Mouse (Mus musculus) lung, postnatal 4 days (tissue): ENCODE measurements around the gene Nol12.
A peak's percentile ranks its signal among the peaks of the same experiment; 100 is the strongest.

Experiments
- DNase-seq, 2 experiments: peaks; one replicate each; pipeline ENCODE4 v3.0.0; 2021

Gene Nol12

DNA sequence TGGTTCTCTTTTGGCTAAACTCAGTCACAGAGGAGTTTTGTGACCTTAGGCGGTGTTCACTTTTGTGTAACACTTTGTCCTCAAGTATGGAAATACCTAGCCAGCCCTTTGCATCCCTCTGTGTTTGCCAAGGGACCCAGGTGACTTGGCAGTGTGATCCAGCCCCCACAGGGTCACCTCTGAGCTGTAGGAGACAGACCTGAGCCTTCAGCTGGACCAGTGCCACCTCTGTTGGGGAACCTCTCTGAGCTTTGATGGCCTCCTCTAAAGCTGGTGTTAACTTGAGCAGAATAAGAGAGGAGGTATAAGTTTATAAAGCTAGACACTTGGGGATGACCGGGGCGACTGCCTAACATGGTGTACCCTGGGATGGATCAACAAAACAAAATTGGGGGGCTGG is 14.2 kb downstream of the Nol12 start:
- no peak for DNase-seq

- DNase-seq, result no peak
Measured at GRCm38 (mm10) chr15:78955663-78956062, 20.9 kb downstream of the Nol12 start.

DNA sequence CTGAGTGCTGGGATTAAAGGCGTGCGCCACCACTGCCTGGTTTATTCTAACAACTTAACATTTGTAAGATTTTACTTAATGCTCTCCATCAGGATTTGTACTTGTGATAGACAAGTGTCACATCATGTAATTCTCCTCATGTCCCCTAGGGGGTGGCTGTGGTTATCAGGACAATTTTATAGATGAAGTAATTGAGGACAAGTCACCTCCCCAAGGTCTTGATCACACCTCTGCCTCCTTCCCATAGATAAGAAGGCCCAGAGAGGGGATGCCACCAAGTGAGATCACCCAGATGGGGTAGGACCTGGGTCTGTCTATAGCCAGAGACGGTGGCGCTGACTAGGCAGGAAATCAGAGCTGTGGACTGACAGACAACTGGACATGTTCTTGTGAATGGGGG is 21.6 kb downstream of the Nol12 start:
- peak in 1 of 2 experiments; percentile 20 for DNase-seq

DNA sequence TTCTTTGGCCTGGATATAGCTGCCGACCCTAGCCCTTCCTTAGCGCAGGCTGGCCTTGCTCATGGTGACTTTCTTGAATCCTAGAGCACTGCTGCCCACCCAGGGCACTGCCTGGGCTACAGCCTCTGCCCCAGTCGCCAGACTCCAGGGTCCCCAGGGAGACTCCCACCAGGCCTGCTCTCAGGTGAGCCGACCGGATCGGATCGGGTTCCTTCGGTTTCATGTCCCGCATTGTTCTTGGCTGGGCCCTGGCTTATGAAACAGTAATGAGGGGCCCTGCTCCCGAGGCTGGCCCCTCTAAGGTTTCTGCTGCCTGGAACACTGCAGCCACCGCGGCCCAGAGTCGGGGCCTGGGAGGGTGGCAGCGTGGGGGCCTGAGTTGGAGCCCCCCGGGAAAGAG is 22.3 kb downstream of the Nol12 start:
- DNase-seq, result no peak

DNA sequence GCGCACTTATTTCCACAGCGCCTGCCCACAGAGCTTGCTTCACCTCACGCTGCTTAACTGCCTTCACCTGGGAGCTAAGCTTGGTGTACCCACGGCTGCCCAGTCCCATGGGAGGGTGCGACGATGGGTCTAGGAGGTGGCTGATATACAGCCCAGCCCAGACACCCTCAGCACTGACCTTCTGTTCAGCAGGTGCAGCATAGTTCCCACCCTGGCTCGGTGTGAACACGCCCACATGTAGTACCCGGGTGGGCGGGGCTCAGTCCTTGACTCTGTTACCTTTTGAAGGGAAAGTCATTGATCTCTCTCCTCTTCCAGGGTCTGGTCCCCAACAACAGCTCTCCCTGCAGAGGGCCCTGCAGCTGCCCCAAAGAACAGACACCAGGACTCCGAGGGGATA is 24.8 kb downstream of the Nol12 start:
- DNase-seq, result no peak

DNA sequence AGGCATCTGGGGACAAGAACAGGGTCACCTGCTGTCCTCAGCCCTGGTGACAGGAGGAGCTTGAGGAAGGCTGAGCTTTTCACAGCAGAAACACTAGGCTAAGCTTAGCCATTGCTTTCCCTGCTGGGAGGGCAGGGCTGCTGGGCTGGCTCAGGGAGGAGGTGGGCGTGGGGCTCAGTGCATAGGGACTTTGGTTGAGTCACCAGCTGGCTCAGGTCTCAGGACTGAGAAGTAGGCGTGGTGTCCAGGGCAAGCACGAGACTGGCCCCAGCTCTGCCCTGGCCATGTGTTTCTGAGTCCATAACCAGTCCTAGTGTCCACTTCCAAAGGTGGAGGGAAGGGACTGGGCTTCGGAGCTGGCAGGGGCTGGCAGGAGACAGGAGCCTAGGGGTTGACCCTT is 25.4 kb downstream of the Nol12 start:
- no peak for DNase-seq

- DNase-seq, result peak; percentile 85
Measured at GRCm38 (mm10) chr15:78962885-78963284, 28.2 kb downstream of the Nol12 start.

DNA sequence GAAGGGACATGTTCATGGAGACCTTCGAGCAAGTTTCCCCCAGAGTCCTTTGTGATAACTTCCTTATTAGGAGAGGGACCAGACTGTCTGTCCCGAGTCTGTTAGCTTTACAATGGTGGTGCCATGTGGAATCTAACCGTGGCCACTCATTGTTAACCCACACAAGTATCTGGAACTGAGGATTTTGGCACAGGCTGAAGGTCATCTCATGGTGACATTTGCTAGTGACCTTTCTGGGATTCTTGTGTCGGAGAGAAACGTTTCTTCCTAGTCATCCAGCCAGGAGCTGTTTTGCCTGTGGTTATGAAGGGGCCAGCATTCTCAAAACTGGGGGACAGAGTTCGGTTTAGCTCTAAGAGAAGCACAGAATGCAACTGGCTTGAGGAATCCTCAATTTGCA is 36.9 kb downstream of the Nol12 start:
- no peak for DNase-seq

DNA sequence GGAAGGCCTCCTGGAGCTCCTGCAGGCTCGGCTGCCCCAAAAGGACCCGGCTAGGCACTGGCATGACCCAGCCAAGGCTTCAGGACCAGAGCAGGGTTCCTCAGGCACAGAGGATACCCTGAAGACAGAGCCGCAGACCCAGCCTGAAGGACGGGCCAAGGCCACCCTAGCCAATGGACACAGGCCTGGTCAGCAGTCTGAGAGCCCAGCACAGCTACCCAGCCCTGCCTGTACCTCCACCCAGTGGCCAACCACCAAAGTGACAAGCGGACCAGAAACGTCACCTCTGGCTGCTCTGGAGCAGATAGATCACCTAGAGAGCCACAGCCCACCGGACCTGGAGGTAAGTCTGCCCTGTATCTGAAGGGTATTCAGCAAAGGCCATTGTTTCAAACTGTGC is 39.2 kb downstream of the Nol12 start:
- DNase-seq, result no peak

DNA sequence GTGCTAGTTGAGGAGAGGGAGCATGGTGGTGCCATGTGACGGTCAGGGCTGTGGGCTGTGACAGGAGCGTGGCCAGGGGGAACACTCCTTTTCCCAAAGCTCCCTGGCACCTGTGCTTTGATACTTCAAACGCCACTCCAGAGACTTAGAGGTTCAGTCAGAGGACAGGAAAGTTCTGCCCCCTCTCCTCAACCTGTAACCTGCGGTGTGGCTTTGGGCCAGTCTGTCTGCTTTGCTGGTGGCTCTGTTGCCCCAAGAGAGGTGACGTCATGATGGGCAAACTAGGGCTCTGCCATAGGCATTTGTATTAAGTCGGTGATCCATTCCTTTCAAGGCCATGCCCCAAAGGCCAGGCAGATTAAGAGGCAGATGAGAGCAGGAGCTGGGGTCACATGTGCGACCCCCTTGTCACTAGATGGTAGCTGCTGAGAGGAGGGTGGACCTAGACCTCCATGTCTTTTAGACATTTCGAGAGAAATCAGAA is 43.0 kb downstream of the Nol12 start:
- no peak for DNase-seq

GRCm38 (mm10) chr15:78978875-78979274 is 44.1 kb downstream of the Nol12 start:
- DNase-seq, result peak; percentile 86 to 91

DNA sequence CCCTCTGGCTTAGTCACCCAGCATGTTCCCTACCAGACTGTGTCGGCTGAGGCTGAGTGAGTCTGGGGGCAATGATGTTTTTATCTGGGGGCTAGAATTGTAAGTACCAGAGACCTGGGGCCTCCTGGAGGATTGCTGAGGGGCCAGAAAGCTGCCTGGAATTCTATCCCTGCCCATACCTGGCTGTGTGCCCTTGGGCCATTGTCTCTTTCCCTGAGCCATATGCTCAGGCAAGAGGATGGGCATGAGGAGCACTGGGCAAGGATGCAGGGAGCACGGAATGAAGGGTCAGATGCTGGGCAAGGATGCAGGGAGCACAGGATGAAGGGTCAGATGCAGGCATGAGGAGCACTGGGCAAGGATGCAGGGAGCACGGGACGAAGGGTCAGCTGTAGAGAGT is 45.4 kb downstream of the Nol12 start:
- DNase-seq, result no peak

DNA sequence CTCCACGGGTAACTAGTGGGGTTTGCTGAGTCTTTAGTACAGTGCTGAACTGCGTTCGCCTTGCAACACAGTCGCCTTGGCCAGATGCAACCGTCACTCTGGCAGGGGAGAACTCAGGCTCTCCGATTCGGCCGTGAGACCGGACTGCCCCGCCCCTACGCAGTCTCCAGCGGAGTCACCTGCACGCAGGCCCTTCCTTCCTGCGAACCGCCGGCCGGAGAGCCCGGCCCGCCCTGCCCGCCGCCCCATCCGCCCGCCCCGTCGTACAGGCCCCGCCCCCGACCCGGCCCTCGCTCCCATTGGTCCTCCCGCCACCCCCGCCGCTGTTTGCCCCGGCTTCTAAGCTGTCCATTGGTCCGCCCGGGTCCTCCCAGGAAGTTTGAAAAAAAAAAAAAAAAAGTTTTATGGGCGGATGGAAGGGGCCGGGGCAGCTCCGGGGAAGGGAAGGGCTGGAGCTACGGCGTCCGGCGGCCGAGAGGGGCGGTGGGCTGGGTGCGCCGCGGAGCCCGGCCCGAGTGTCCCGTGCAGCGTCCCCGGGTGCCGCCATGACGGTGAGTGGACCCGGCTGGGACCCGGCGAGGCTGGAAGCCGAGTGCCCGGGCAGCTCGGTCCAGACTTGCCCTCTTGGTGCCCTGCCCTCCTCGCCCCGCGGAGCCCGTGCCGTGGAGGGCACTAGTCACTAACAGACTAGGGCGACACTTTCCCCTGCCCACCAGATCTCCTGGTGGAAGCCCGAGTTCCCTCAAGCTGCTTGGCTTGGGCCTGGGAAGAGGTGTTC is 48.1 kb downstream of the Nol12 start:
- DNase-seq, result peak; percentile 91 to 95

GRCm38 (mm10) chr15:78983436-78984285 is 48.9 kb downstream of the Nol12 start:
- DNase-seq, result peak; percentile 69 to 79

DNA sequence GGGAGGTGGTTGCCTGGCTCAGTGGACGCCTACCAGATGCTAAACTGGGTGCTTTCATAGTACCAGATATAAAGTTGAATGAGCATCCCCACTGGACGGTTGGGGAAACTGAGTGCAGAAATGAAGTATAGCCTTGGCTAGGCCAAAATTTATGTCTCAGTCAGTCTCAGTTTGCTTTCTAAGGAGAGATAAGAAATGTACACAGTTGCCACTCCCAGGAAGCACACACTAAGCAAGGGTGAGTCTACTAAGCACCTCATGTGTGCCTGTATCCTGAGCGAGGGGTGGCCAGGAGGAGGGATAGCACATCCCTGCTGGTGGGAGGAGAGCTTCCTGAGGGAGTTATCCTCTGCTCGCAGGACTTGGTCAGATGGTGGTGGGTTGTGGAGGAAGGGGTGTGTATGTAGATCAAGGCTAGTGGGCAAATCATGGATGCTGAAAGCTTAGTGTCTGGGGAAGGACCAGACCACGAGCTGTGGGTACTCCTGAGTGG is 49.6 kb downstream of the Nol12 start:
- no peak for DNase-seq

DNA sequence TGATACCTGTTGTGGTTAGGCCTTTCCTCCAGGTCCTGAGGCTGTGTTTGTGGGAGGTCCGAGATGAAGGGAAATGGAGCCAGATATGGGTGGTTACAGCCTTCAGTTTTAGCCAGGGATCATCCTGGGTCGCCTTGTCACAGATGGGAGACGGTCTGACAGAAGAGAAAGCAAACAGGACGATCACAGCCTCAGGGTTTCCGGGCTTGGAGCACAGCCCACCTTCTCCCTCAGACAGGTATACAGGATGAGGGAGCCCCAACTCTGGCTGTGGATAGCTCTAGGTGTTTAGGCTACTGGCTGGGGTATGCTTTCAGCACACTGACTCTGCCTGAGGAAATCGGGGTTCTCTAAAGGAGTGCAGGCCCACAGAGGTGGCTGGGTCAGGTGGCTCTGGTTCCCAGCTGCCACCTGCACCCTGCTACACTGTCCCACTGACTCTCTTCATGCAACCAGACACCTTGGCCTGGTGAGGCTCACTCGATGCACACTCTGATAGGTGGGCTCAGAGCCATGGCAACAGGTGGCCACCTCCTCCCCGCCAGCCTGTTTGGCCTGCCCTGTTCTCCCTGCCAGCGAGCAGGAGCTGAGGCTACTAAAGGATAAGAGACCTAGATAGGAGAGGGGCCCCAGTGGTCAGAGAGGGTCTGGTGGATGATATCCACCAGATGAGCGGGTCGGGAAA is 51.9 kb downstream of the Nol12 start:
- no peak for DNase-seq

GRCm38 (mm10) chr15:78988499-78988971 is 53.8 kb downstream of the Nol12 start:
- DNase-seq, result peak; percentile 51 to 75

GRCm38 (mm10) chr15:78989152-78990092 is 54.7 kb downstream of the Nol12 start:
- no peak for DNase-seq

GRCm38 (mm10) chr15:78990093-78990463 is 55.3 kb downstream of the Nol12 start:
- DNase-seq, result no peak

DNA sequence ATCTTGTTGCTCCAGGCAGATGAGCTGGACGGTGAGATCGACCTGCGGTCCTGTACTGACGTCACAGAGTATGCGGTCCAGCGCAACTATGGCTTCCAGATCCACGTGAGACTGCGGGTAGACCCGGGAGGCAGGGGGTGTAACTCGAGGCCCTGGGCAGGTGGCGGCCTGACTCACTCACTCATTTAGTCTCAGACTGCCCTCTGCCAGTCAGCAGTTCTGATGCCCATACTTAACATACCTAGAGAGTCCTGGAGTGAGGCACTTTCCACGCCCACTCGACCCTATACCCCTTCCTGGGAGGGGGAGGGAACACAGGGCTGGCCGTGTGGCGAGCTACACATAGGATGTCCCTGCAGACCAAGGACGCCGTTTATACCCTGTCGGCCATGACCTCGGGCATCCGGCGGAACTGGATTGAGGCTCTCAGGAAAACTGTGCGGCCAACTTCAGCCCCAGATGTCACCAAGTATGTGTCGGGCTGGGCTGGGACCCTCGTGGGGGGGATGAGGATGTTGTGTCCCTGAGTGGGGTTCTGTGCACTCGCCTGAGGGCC is 56.3 kb downstream of the Nol12 start:
- no peak for DNase-seq

- no peak for DNase-seq
Measured at GRCm38 (mm10) chr15:78992235-78992634, 57.5 kb downstream of the Nol12 start.

DNA sequence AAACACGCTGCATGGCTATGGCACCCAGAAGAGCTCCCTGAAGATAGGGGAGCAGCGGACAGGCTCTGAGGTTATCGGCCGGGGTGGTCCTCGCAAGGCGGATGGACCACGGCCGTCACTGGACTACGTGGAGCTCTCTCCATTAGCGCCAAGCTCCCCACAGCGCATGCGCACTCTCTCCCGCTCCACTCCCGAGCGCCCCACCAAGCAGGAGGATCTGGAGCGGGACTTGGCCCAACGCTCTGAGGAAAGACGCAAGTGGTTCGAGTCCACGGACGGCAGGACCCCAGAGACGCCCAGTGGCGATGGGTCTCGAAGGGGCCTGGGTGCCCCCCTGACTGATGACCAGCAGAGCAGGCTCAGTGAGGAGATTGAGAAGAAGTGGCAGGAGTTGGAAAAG is 58.2 kb downstream of the Nol12 start:
- DNase-seq, result no peak
